Mouse (Mus musculus): ENCODE data around the gene Hip1r.

The Hip1r gene

GRCm38 (mm10) chr5:123974616-123975111 is 1.2 kb downstream of the Hip1r start:
- DNase-seq: peak; percentile 27

DNA sequence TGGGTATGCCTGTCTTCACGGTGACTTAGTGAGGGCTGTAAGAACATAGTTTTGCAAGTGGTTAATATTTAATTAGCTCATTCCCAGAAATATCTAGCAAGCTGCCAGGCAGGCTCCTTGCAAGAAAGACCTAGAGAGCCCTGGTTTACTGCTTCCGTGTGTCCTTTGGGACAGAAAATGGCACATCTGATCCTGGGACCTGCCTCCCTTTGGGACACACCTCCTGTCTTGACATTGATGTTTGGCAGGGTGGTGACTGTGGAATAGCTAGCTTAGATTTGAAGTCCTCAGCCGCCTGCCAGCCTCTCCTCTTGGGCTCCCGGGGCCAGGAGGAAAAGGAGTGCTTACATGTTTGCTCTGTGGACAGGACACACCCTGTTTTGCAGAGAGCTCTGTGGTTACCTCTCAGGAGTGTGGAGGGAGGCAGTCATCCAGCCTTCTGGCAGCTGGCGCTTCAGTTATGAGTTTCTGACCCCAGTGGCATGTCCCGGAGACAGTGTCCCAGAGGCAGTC is 2.3 kb downstream of the Hip1r start:
- no peak for DNase-seq

GRCm38 (mm10) chr5:123977231-123977630 is 3.8 kb downstream of the Hip1r start:
- DNase-seq: no peak

GRCm38 (mm10) chr5:123978131-123978530 is 4.7 kb downstream of the Hip1r start:
- DNase-seq: no peak

DNA sequence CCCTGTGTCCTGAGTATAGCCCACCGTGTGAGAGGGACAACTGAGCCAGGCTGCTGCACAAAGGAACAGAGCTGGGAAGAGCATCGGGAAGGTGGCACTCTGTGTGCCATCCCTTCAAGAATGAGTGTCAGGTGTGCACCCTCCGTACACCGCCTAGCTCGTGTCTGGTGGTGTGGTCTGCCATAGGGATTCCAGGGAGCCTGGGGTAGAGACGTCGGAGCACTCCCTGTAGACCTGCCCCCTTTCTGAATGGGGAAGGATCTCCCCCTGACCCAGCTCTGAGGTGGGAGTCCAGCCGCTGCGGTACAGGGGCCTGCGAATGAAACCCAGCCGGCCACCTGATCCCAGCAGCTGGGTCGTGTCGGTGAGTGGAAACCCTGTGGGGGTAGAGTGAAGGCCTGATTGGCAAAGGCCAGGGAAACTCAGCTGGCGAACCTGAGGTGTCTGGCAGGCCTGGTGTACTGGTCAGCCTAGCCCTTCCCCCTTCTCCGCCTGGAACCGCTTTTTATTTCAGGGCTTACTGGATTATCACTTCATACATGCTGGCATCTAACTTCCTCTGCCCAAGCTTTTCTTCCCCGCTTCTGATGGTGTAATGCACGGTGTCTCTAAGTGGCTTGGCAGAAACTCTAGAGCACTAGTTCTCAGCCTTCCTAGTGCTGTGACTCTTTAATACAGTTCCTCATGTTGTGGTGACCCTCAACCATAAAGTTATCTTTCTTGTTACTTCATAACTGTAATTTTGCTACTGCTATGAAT is 6.0 kb downstream of the Hip1r start:
- DNase-seq: no peak

- DNase-seq: no peak
Observed at GRCm38 (mm10) chr5:123979980-123980369, 6.5 kb downstream of the Hip1r start.

- DNase-seq: no peak
Observed at GRCm38 (mm10) chr5:123980521-123981249, 7.3 kb downstream of the Hip1r start.

DNA sequence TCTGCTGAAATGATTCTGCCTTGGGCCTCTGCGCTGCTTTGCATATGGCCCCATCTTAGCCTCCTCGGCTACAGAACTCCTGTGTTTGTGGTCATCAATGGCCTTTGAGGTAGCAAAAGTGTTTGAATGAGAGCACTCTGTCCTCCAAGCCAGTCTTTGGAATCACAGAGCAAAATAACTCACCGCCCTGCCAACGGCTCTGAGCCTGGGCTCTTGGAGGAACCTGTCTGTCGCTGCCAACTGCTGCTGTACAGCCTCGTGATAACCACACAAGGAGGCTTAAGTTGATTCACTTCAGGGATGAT is 7.8 kb downstream of the Hip1r start:
- no peak for DNase-seq

GRCm38 (mm10) chr5:123982838-123983237 is 9.4 kb downstream of the Hip1r start:
- no peak for DNase-seq

- no peak for DNase-seq
Observed at GRCm38 (mm10) chr5:123985434-123985833, 12.0 kb downstream of the Hip1r start.

GRCm38 (mm10) chr5:123986925-123987324 is 13.5 kb downstream of the Hip1r start:
- DNase-seq: no peak

DNA sequence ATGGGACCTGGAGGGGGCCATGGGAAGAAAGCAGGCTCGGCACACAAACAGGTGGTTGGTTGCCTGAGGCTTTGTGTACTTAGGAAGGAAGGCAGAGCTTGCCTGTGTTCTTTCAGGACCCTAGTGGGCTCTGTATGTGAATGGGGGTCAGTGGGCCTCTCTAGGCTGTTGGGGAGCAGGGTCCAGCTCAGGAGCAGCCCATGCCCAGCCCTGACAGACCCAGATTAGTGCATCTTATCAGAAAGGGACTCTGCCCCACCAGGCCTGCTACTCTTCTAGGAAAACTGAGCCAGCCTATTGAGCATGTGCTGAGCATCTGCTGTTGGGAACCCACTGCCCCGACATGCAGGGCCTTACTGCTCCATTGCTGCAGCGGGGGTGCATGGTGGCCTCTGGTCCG is 14.1 kb downstream of the Hip1r start:
- DNase-seq: no peak

- DNase-seq: no peak
Observed at GRCm38 (mm10) chr5:123989941-123990885, 16.8 kb downstream of the Hip1r start.

DNA sequence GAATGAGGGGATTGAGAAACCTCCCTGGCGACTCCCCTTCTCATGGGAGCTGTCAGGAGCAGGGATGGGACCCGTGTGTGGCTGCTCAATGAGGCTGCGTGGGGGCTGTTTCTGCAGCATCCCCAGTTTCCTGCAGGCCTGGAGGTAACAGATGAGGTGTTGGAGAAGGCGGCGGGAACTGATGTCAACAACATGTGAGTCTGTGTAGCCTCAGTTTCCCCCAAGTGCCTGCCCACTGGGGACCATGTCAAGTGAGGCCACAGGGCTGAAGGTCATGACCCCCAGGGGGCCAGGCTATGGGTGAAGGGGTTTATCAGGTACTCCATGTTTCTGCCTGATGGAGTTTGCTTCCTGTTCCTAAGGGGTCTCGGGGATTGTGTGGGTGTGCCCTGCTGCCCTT is 17.9 kb downstream of the Hip1r start:
- no peak for DNase-seq

- DNase-seq: no peak
Observed at GRCm38 (mm10) chr5:123992193-123992637, 18.8 kb downstream of the Hip1r start.

DNA sequence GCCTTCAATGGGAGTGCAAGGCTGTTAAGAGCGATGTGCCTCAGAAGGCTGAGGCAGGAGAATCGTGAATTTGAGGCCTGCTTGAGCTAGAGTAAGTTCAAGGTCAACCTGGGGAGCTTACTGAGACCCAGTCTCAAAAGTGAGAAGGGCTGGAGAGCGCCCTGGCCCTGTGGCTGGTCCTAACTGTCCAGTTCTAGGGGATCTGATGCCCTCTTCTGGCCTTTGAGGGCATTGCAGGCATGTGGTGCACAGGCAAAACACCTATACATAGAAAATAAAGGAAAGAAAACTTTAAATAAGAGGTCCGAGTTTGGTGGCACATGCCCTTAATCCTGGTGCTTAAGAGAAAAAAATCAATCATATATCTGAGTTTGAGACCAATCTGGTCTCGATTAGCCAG is 19.4 kb downstream of the Hip1r start:
- DNase-seq: peak; percentile 79

- no peak for DNase-seq
Observed at GRCm38 (mm10) chr5:123993263-123994036, 20.0 kb downstream of the Hip1r start.

DNA sequence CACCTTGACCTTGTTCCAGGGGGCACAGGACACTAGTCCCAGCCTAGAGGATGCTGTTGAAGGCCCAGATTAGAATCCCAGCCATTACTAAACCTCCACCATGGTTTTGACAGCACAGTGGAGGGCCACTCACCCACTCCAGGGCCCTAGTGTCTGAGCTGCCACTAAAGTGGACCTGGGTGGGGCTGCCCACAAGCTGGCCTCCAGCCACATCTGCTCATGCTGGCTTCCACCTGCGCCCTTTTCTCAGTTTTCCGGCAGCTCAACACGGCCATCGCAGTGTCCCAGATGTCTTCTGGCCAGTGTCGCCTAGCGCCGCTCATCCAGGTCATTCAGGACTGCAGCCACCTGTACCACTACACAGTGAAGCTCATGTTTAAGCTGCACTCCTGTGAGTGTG is 21.0 kb downstream of the Hip1r start:
- no peak for DNase-seq

GRCm38 (mm10) chr5:123995388-123995787 is 22.0 kb downstream of the Hip1r start:
- no peak for DNase-seq

- DNase-seq: peak; percentile 30
Observed at GRCm38 (mm10) chr5:123996194-123996593, 22.8 kb downstream of the Hip1r start.

DNA sequence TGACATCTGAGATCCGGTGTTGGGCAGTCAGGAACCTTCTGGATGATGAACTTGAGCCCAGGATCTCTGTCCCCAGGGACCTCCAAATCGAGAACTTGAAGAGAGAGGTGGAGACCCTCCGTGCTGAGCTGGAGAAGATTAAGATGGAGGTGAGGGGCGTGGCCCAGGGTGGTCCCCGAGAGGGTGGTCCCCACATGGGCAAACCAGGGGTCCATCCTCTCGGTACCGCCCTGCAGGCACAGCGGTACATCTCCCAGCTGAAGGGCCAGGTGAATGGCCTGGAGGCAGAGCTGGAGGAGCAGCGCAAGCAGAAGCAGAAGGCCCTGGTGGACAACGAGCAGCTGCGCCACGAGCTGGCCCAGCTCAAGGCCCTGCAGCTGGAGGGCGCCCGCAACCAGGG is 23.3 kb downstream of the Hip1r start:
- no peak for DNase-seq

- DNase-seq: no peak
Observed at GRCm38 (mm10) chr5:123997211-123997751, 23.9 kb downstream of the Hip1r start.

Data from thymus, postnatal 25 days (tissue).